9 mouse cellular contexts compared by ENCODE assay signal in the genomic region with DNA sequence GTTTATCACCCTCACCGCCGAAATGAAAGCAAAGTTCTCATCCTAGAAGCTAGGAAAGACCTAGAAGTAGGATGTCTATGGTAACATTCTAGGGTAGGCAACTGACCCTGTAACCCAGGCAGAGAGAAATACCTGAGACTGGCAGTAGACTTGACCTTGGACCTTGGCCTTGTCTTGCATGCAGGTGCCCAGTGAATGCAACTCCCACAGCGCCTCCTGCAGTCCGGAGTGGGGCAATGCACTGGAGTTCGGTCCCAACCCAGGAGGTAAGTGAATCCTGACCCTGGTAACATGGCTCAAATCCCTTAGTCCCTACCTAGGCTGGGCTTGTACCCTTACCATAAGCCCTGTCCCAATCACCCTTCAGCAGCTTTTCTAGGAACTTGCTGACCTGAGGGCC. TPM values are rescaled to one million over a fixed set of nuclear protein-coding genes. Genes with fewer than 3 reads are reported as not detected.
A peak's percentile ranks its signal among the peaks of the same experiment; 100 is the strongest.
DNase-seq lines count a peak whose midpoint lies in the region; ATAC-seq and TF ChIP-seq lines count a peak whose summit lies in the region.
"Had no signal": no experiment of that assay in that cellular context is flagged by ENCODE, and none has a peak within 500 bp of the region (broad histone marks: within the 10 kb centered on the region; RNA-seq: fewer than 3 reads in every experiment).

No protein-coding gene starts in this region.

- no peak overlapping the region for H3K4me2 ChIP-seq in hindbrain, embryonic 14.5 days (replicated peaks)
- H3K4me2 ChIP-seq: hindbrain, embryonic 15.5 days had no signal

- H3K4me1 ChIP-seq in embryonic fibroblast, embryonic 13.5 days (ENCODE audit: control insufficient read depth, insufficient read depth, low read length) = no peaks in the 10 kb centered on the region
- peaks cover 16% of the 10 kb centered on the region for H3K4me1 ChIP-seq in hindbrain, embryonic 14.5 days (replicated peaks; ENCODE audit: control insufficient read depth, insufficient read depth, low read length)

- H3K27me3 ChIP-seq in hindbrain, embryonic 14.5 days (ENCODE audit: control insufficient read depth, insufficient read depth, low read length) = no peaks in the 10 kb centered on the region
- H3K27me3 ChIP-seq: hindbrain, embryonic 15.5 days had no signal

- 80% methylated on average over 5 of the region's 5 CpGs for WGBS in hindbrain, embryonic 14.5 days

- TF ChIP-seq POLR2A in embryonic fibroblast, embryonic 13.5 days (IDR thresholded peaks at IDR 0.05; ENCODE audit: low read depth, low read length) = no peak

- no peak for ATAC-seq in hindbrain, embryonic 14.5 days (ENCODE audit: low FRiP score)

- no peak overlapping the region for H3K9ac ChIP-seq in hindbrain, embryonic 14.5 days
- H3K9ac ChIP-seq: hindbrain, embryonic 15.5 days had no signal

- no peak overlapping the region for H3K27ac ChIP-seq in left cerebral cortex, adult 2 months
- no peak overlapping the region for H3K27ac ChIP-seq in embryonic fibroblast, embryonic 13.5 days (ENCODE audit: insufficient read depth, low read length)
- no peak overlapping the region for H3K27ac ChIP-seq in hindbrain, embryonic 14.5 days
- H3K27ac ChIP-seq: hindbrain, embryonic 15.5 days had no signal

- no peaks in the 10 kb centered on the region for H3K36me3 ChIP-seq in hindbrain, embryonic 14.5 days (replicated peaks; ENCODE audit: control insufficient read depth, insufficient read depth)
- H3K36me3 ChIP-seq: hindbrain, embryonic 15.5 days had no signal

- intact Hi-C loops in left cerebral cortex, adult 2 months (cut with DNase I) = no loop called here

- peak; percentile 43 for TF ChIP-seq CTCF in left cerebral cortex, adult 2 months (IDR thresholded peaks at IDR 0.05)
- TF ChIP-seq CTCF in embryonic fibroblast, embryonic 13.5 days (IDR thresholded peaks at IDR 0.05; ENCODE audit: borderline replicate concordance, insufficient read depth, low read length) = peak; percentile 8; the same call in 1 of the 2 replicates

- no peak for DNase-seq in left cerebral cortex, adult 2 months (ENCODE audit: extremely low spot score in 1 of 2, low spot score in 2 of 2)
- DNase-seq in left cerebral cortex, adult 11 months (ENCODE audit: low spot score) = no peak
- DNase-seq in ZHBTc4 (ENCODE audit: low read depth, low spot score) = peak; percentile 81
- DNase-seq in lung, postnatal 36 days = peak; percentile 42
- no peak for DNase-seq in urinary bladder, postnatal 4 days (ENCODE audit: low spot score in 2 of 2)
- no peak for DNase-seq in thymus, postnatal 10 days (ENCODE audit: low spot score in 2 of 2)
- no peak for DNase-seq in hindbrain, embryonic 14.5 days (ENCODE audit: low spot score)

- H3K9me3 ChIP-seq in hindbrain, embryonic 14.5 days (ENCODE audit: control insufficient read depth, low read length) = no peaks in the 10 kb centered on the region
- H3K9me3 ChIP-seq: hindbrain, embryonic 15.5 days had no signal

- H3K4me3 ChIP-seq in left cerebral cortex, adult 2 months = no peak overlapping the region
- H3K4me3 ChIP-seq in embryonic fibroblast, embryonic 13.5 days (ENCODE audit: insufficient read depth, low read length) = no peak overlapping the region
- H3K4me3 ChIP-seq in hindbrain, embryonic 14.5 days (replicated peaks; ENCODE audit: low read length) = no peak overlapping the region
- H3K4me3 ChIP-seq: hindbrain, embryonic 15.5 days had no signal

RNA-seq across cellular contexts. Expression of a gene that starts 1.1 kb away (rescaled TPM):
- total RNA-seq in left cerebral cortex, adult 2 months (2021) = not detected
- polyA plus RNA-seq in embryonic fibroblast, embryonic 13.5 days (2011; ENCODE audit: insufficient read length, low read depth, missing spikeins) = not detected in 2 replicates
- polyA plus RNA-seq in hindbrain, embryonic 14.5 days (2014; fragmentation: Nextera tagmentation; extraction: Ambion mirVana) = 0.13 and 0.17 TPM in 2 replicates
- polyA plus RNA-seq: hindbrain, embryonic 15.5 days had no signal

RNA-seq across cellular contexts. Expression of a gene that starts 41.8 kb away (rescaled TPM):
- total RNA-seq in left cerebral cortex, adult 2 months (2021) = 10 to 100 TPM; 50.7 to 50.8 TPM
- polyA plus RNA-seq in embryonic fibroblast, embryonic 13.5 days (2011; ENCODE audit: insufficient read length, low read depth, missing spikeins) = 1.2 and 1.4 TPM in 2 replicates
- polyA plus RNA-seq in hindbrain, embryonic 14.5 days (2014; fragmentation: Nextera tagmentation; extraction: Ambion mirVana) = 20.4 and 22.3 TPM in 2 replicates

RNA-seq across cellular contexts. Expression of a gene that starts 55.7 kb away (rescaled TPM):
- total RNA-seq in left cerebral cortex, adult 2 months (2021) = 100 to 1,000 TPM; 180 to 188 TPM
- polyA plus RNA-seq in embryonic fibroblast, embryonic 13.5 days (2011; ENCODE audit: insufficient read length, low read depth, missing spikeins) = 0.20 and 0.79 TPM in 2 replicates
- 13.0 and 14.9 TPM in 2 replicates for polyA plus RNA-seq in hindbrain, embryonic 14.5 days (2014; fragmentation: Nextera tagmentation; extraction: Ambion mirVana)

Comparison
In these comparisons a context has a peak if more than half of its experiments do, and no peak if none do; other contexts are left out.
1. DNase-seq: peak in ZHBTc4 (single experiment) and lung, postnatal 36 days (single experiment); none in left cerebral cortex, adult 2 months (0 of 2), left cerebral cortex, adult 11 months (single experiment), urinary bladder, postnatal 4 days (0 of 2), thymus, postnatal 10 days (0 of 2) and hindbrain, embryonic 14.5 days (single experiment).